Mouse (Mus musculus): ENCODE results near the gene Dcdc2c.

DNA sequence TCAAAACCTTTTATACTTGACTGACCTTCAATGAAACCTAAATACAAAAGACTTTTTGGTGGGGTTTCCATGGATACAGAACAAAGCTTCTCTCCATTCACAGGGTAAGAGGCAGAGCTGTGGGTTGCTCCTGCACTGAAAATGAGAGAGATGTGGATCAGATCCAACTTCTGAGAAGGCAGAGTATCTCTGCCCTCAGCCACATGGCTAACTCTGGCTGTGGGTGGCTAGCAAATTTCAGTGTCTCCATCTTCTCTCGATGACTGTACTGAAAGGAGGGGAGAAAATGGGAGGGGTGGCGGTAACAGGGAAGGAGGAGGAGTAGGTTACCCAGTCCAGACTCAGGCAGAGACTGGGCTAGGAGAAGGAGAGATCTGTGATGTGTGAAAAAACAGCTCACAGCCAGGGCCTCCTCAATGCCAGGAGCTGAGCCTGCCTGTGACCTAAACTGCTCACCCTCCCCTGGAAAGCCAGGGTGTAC lies 91.2 kb downstream of the Dcdc2c start:
- TF ChIP-seq EP300 (optimal IDR thresholded peaks at IDR 0.05) (no peak), CTCF (IDR thresholded peaks at IDR 0.05; ENCODE audit: low read depth) (no peak)

All from stomach, postnatal 0 days (tissue).